Mouse (Mus musculus): ENCODE results near the gene Skiv2l. TPM values are rescaled to one million over a fixed set of nuclear protein-coding genes. Genes with fewer than 3 reads are reported as not detected.
"Not testable (repeated sequence)": the region's sequence is repeated elsewhere in the genome, so short reads cannot be mapped to it uniquely, and the experiment has no call there.

Skiv2l gene
- polyA plus RNA-seq, 1 experiment from 2014 or later, result 34.0 TPM

DNA sequence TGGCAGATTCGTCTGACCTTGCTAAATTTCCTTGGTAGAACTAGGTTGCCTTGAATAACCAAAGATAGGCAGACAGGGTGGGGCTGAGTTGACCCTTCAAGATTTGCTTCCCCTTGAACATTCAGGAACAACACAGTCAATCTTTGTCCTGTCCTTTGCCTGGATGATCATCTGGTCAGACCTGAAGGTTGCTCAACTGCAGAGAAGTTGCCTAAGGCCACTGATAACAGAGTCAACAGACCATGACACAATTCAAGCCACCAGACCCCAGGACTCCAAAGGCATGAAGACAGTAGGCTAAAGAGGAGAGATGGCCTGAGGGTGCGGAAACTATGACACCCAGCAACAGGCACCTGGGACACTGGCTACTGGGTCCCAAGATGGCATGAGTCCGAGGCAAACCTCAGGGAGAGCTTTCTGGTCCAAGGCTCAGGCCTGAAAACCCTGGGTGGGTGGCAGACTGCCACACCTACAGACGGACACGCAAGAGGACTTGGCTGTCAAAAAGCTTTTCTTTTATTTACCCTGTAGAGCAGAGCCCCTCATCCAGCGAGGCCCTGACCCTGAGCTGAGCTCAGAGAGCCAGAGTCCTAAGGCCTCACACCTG is 41.3 kb downstream of the Skiv2l start:
- H3K27ac ChIP-seq, result peak overlapping the region; percentile 56; the same call in 1 of the 2 replicates
- WGBS (ENCODE audit: insufficient replicate concordance), result 61% methylated on average over 6 of the region's 6 CpGs
- no peak overlapping the region for H3K4me2 ChIP-seq
- H3K9me3 ChIP-seq (replicated peaks), result peaks cover 7% of the 10 kb centered on the region; the same call in 1 of the 2 replicates
- peak; percentile 35; the same call in 1 of the 2 replicates for ATAC-seq
- H3K9ac ChIP-seq, result no peak overlapping the region
- H3K36me3 ChIP-seq, result no peaks in the 10 kb centered on the region
- H3K4me3 ChIP-seq, result no peak overlapping the region
- H3K27me3 ChIP-seq (replicated peaks), result no peaks in the 10 kb centered on the region
- H3K4me1 ChIP-seq, result no peaks in the 10 kb centered on the region

- no peak for ATAC-seq
- Histone ChIP-seq H3K9ac (no peak overlapping the region), H3K36me3 (no peaks in the 10 kb centered on the region), H3K4me2 (no peak overlapping the region), H3K4me3 (no peak overlapping the region), H3K27ac (no peak overlapping the region), H3K4me1 (no peaks in the 10 kb centered on the region), H3K27me3 (replicated peaks) (no peaks in the 10 kb centered on the region), H3K9me3 (replicated peaks) (peaks cover 7% of the 10 kb centered on the region; the same call in 1 of the 2 replicates)
- WGBS (ENCODE audit: insufficient replicate concordance), result 53% methylated on average over 3 of the region's 3 CpGs
Measured at GRCm38 (mm10) chr17:34807176-34807575, 42.8 kb downstream of the Skiv2l start.

GRCm38 (mm10) chr17:34804871-34805562 is 45.0 kb downstream of the Skiv2l start:
- H3K36me3 ChIP-seq, result no peaks in the 10 kb centered on the region
- H3K9ac ChIP-seq, result no peak overlapping the region
- 56% methylated on average over 6 of the region's 6 CpGs for whole genome bisulfite sequencing (ENCODE audit: insufficient replicate concordance)
- H3K4me2 ChIP-seq, result no peak overlapping the region
- no peak for ATAC-seq
- H3K27ac ChIP-seq, result no peak overlapping the region
- H3K9me3 ChIP-seq (replicated peaks), result peaks cover 7% of the 10 kb centered on the region; the same call in 1 of the 2 replicates
- H3K4me1 ChIP-seq, result no peaks in the 10 kb centered on the region
- no peaks in the 10 kb centered on the region for H3K27me3 ChIP-seq (replicated peaks)
- H3K4me3 ChIP-seq, result no peak overlapping the region

DNA sequence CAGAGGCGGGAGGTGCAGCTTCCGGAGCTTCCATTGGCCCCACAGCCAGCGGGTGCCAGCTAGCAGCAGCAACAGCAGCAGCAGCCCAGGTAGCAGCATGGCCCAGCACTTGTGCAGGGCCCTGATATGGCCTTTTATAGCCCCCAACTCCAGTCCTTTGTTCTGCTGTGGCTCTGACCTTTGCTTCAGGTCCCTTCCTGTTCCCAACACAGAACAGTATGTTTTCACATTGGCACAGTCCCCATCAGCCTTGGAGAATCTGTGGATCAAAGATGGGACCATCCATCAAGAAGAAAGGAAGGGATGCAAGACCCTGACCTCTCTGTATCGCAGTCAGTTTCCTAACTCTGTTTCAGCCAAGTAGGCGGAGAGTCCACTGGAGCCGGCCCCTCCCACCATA is 45.7 kb downstream of the Skiv2l start, which contains the start of gene Cyp21a1:
TSS of gene Cyp21a1 (minus strand) at position 261 of the 400 bp plus-strand sequence.
- H3K4me3 ChIP-seq; H3K9me3 ChIP-seq (replicated peaks); H3K4me2 ChIP-seq; H3K4me1 ChIP-seq; H3K9ac ChIP-seq; ATAC-seq; H3K27me3 ChIP-seq (replicated peaks); H3K36me3 ChIP-seq; H3K27ac ChIP-seq: not testable (repeated sequence)
- WGBS (ENCODE audit: insufficient replicate concordance), result 83% methylated on average over 5 of the region's 6 CpGs

- H3K9me3 ChIP-seq (replicated peaks); H3K4me1 ChIP-seq; H3K9ac ChIP-seq; H3K4me3 ChIP-seq; H3K4me2 ChIP-seq; H3K36me3 ChIP-seq; ATAC-seq; H3K27ac ChIP-seq; H3K27me3 ChIP-seq (replicated peaks): not testable (repeated sequence)
- WGBS (ENCODE audit: insufficient replicate concordance), result 75% methylated on average over 6 of the region's 6 CpGs
Measured at GRCm38 (mm10) chr17:34803367-34803766, 46.6 kb downstream of the Skiv2l start.

GRCm38 (mm10) chr17:34802756-34803155 is 47.3 kb downstream of the Skiv2l start:
- H3K9ac ChIP-seq; H3K27me3 ChIP-seq (replicated peaks); ATAC-seq; H3K9me3 ChIP-seq (replicated peaks); H3K36me3 ChIP-seq; H3K4me1 ChIP-seq; H3K4me3 ChIP-seq; H3K4me2 ChIP-seq; H3K27ac ChIP-seq: not testable (repeated sequence)
- 73% methylated on average over 9 of the region's 9 CpGs for WGBS (ENCODE audit: insufficient replicate concordance)

GRCm38 (mm10) chr17:34800781-34801305 is 49.2 kb downstream of the Skiv2l start:
- not testable (repeated sequence) for H3K36me3 ChIP-seq; H3K4me2 ChIP-seq; H3K27me3 ChIP-seq (replicated peaks); H3K4me3 ChIP-seq; H3K4me1 ChIP-seq; H3K9me3 ChIP-seq (replicated peaks); H3K9ac ChIP-seq; ATAC-seq; H3K27ac ChIP-seq
- 79% methylated on average over 16 of the region's 16 CpGs for WGBS (ENCODE audit: insufficient replicate concordance)

- no peak overlapping the region for H3K4me2 ChIP-seq
- H3K27me3 ChIP-seq (replicated peaks), result no peaks in the 10 kb centered on the region
- H3K27ac ChIP-seq, result no peak overlapping the region
- ATAC-seq, result no peak
- H3K4me3 ChIP-seq, result no peak overlapping the region
- H3K36me3 ChIP-seq, result no peaks in the 10 kb centered on the region
- H3K9ac ChIP-seq, result no peak overlapping the region
- H3K9me3 ChIP-seq (replicated peaks), result no peaks in the 10 kb centered on the region
- H3K4me1 ChIP-seq, result no peaks in the 10 kb centered on the region
- 79% methylated on average over 4 of the region's 4 CpGs for WGBS (ENCODE audit: insufficient replicate concordance)
Measured at GRCm38 (mm10) chr17:34799531-34799925, 50.5 kb downstream of the Skiv2l start.

- 76% methylated on average over 17 of the region's 17 CpGs for WGBS (ENCODE audit: insufficient replicate concordance)
- H3K9me3 ChIP-seq (replicated peaks), result no peaks in the 10 kb centered on the region
- no peaks in the 10 kb centered on the region for H3K4me1 ChIP-seq
- no peaks in the 10 kb centered on the region for H3K27me3 ChIP-seq (replicated peaks)
- no peak for ATAC-seq
- no peak overlapping the region for H3K27ac ChIP-seq
- no peak overlapping the region for H3K4me2 ChIP-seq
- no peak overlapping the region for H3K9ac ChIP-seq
- no peak overlapping the region for H3K4me3 ChIP-seq
- H3K36me3 ChIP-seq, result no peaks in the 10 kb centered on the region
Measured at GRCm38 (mm10) chr17:34798866-34799530, 51.0 kb downstream of the Skiv2l start.

DNA sequence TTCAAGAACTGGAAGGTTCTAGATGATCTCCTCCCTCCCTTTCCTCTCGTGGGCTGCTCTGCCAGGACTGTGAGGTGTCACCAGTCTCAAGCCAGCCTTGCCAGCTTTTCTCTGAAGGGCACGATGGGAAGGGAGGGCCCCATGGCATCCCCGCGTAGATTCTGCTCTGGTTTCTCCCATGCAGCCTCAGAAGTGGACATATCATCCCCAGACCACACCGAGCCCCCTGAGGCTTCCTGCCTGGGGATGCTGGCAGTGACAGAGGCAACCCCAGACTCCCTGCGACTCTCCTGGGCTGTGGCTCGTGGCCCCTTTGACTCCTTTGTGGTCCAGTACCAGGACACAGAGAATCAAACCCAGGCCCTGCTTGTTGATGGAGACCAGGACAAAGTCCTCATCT is 51.9 kb downstream of the Skiv2l start:
- H3K4me1 ChIP-seq; ATAC-seq; H3K9ac ChIP-seq; H3K36me3 ChIP-seq; H3K9me3 ChIP-seq (replicated peaks); H3K27ac ChIP-seq; H3K4me3 ChIP-seq; H3K27me3 ChIP-seq (replicated peaks); H3K4me2 ChIP-seq: not testable (repeated sequence)
- 63% methylated on average over 6 of the region's 7 CpGs for WGBS (ENCODE audit: insufficient replicate concordance)

- ATAC-seq; H3K4me3 ChIP-seq; H3K27ac ChIP-seq; H3K4me1 ChIP-seq; H3K9ac ChIP-seq; H3K36me3 ChIP-seq; H3K4me2 ChIP-seq; H3K27me3 ChIP-seq (replicated peaks): not testable (repeated sequence)
- H3K9me3 ChIP-seq (replicated peaks), result 0 out of 2 replicates have a peak, but pooled peaks cover 10% of the 10 kb centered on the region
- WGBS (ENCODE audit: insufficient replicate concordance), result 64% methylated on average over 10 of the region's 10 CpGs
Measured at GRCm38 (mm10) chr17:34797211-34797995, 52.6 kb downstream of the Skiv2l start.
